Comparison of ENCODE assay signal across 11 mouse cellular contexts in genomic region chr19:32309346-32309745, GRCm38 (mm10).
A peak's percentile ranks its signal among the peaks of the same experiment; 100 is the strongest.
DNase-seq lines count a peak whose midpoint lies in the region; ATAC-seq and TF ChIP-seq lines count a peak whose summit lies in the region.
"Had no signal": no experiment of that assay in that cellular context is flagged by ENCODE, and none has a peak within 500 bp of the region (broad histone marks: within the 10 kb centered on the region; RNA-seq: fewer than 3 reads in every experiment).

No protein-coding gene starts in this region.

- intact Hi-C loops in left cerebral cortex, postnatal 14 days (cut with DNase I), result no loop called here

- no peak overlapping the region for H3K27ac ChIP-seq in intestine, postnatal 0 days (ENCODE audit: low read depth, low read length)
- no peak overlapping the region for H3K27ac ChIP-seq in intestine, embryonic 15.5 days
- H3K27ac ChIP-seq: forebrain, embryonic 12.5 days had no signal

- no peak overlapping the region for H3K4me3 ChIP-seq in intestine, postnatal 0 days (ENCODE audit: low read depth, low read length)
- H3K4me3 ChIP-seq in intestine, embryonic 15.5 days (replicated peaks), result no peak overlapping the region
- H3K4me3 ChIP-seq: forebrain, embryonic 12.5 days had no signal

- no peak overlapping the region for H3K4me2 ChIP-seq in intestine, postnatal 0 days (replicated peaks; ENCODE audit: low read depth)
- H3K4me2 ChIP-seq in intestine, embryonic 15.5 days (replicated peaks), result no peak overlapping the region
- H3K4me2 ChIP-seq: forebrain, embryonic 12.5 days; lung, embryonic 14.5 days had no signal

- H3K4me1 ChIP-seq in intestine, postnatal 0 days (replicated peaks; ENCODE audit: control insufficient read depth, insufficient read depth, low read length), result peaks cover 9% of the 10 kb centered on the region; the same call in 1 of the 2 replicates
- peaks cover 6% of the 10 kb centered on the region; the same call in 1 of the 2 replicates for H3K4me1 ChIP-seq in intestine, embryonic 15.5 days (replicated peaks)

- ATAC-seq in intestine, postnatal 0 days, result 0 out of 2 replicates have a peak, but pooled peaks have one; percentile 37
- no peak for ATAC-seq in intestine, embryonic 15.5 days
- peak; percentile 91 for ATAC-seq in granulocyte monocyte progenitor cell, adult 5-6 weeks (replicated peaks; ENCODE audit: poor library complexity, severe bottlenecking)

- WGBS in intestine, postnatal 0 days, result 71% methylated on average over 3 of the region's 3 CpGs
- WGBS in intestine, embryonic 15.5 days, result 89% methylated on average over 3 of the region's 3 CpGs

- H3K36me3 ChIP-seq in intestine, postnatal 0 days (ENCODE audit: control insufficient read depth, insufficient read depth), result no peaks in the 10 kb centered on the region
- H3K36me3 ChIP-seq in intestine, embryonic 15.5 days, result no peaks in the 10 kb centered on the region
- H3K36me3 ChIP-seq: forebrain, embryonic 12.5 days had no signal

- no peak overlapping the region for H3K9ac ChIP-seq in intestine, postnatal 0 days (ENCODE audit: low read depth, low read length)
- H3K9ac ChIP-seq in intestine, embryonic 15.5 days, result no peak overlapping the region
- H3K9ac ChIP-seq: forebrain, embryonic 12.5 days; lung, embryonic 14.5 days had no signal

- H3K9me3 ChIP-seq in intestine, postnatal 0 days (ENCODE audit: control insufficient read depth), result no peaks in the 10 kb centered on the region
- H3K9me3 ChIP-seq in intestine, embryonic 15.5 days, result no peaks in the 10 kb centered on the region
- H3K9me3 ChIP-seq: forebrain, embryonic 12.5 days had no signal

- TF ChIP-seq CTCF in intestine, postnatal 0 days (IDR thresholded peaks at IDR 0.05; ENCODE audit: low read depth), result no peak

- DNase-seq in 416B (ENCODE audit: low read depth), result peak; percentile 31
- peak; percentile 93 for DNase-seq in adipocyte (ENCODE audit: low spot score)
- DNase-seq in left cerebral cortex, postnatal 14 days (ENCODE audit: low spot score in 2 of 2), result no peak
- no peak for DNase-seq in urinary bladder, postnatal 10 days (ENCODE audit: low spot score)
- DNase-seq in urinary bladder, postnatal 14 days (ENCODE audit: low spot score), result no peak
- DNase-seq: lung, embryonic 14.5 days; retina, postnatal 1 day had no signal

- H3K27me3 ChIP-seq in intestine, postnatal 0 days (replicated peaks; ENCODE audit: control insufficient read depth, insufficient read depth, low read length), result no peaks in the 10 kb centered on the region
- H3K27me3 ChIP-seq in intestine, embryonic 15.5 days (replicated peaks), result no peaks in the 10 kb centered on the region

Comparison
In these comparisons a context has a peak if more than half of its experiments do, and no peak if none do; other contexts are left out.
1. DNase-seq: peak in 416B (single experiment) and adipocyte (single experiment); none in left cerebral cortex, postnatal 14 days (0 of 2), urinary bladder, postnatal 10 days (single experiment) and urinary bladder, postnatal 14 days (single experiment).